Mouse (Mus musculus) G1E (cell line): Measurements from ENCODE around the gene Rasal2.
"Not testable (repeated sequence)": the region's sequence is repeated elsewhere in the genome, so short reads cannot be mapped to it uniquely, and the experiment has no call there.

Experiments used
- CTCF ChIP-seq: IDR thresholded peaks from 2 replicates; pipeline ENCODE4 v1.5.1; 2012; ENCODE audit warnings: low read depth, low read length, inconsistent platforms, mixed read lengths
- GATA1 ChIP-seq: IDR thresholded peaks from 2 replicates; pipeline ENCODE4 v1.6.1; 2012; ENCODE audit warnings: borderline replicate concordance, low read length, inconsistent platforms, mixed read lengths
- GATA2 ChIP-seq: IDR thresholded peaks from 2 replicates; pipeline ENCODE4 v1.6.1; 2012; ENCODE audit warnings: low read depth, low read length, inconsistent platforms, borderline replicate concordance
- POLR2AphosphoS5 ChIP-seq: IDR thresholded peaks from 2 replicates; pipeline ENCODE4 v1.6.1; 2012; ENCODE audit warnings: low read depth, low read length, inconsistent platforms; ENCODE audit not compliant: insufficient replicate concordance
- TAL1 ChIP-seq: conservative IDR thresholded peaks from 2 replicates; pipeline ENCODE4 v1.6.1; 2012; ENCODE audit warnings: low read depth, low read length, inconsistent platforms, mixed read lengths

- TF ChIP-seq CTCF, GATA1, POLR2AphosphoS5, TAL1, GATA2: not testable (repeated sequence)
Observed at GRCm38 (mm10) chr1:157236650-157237344, 175.6 kb downstream of the Rasal2 start.
